Mouse (Mus musculus): ENCODE data around the gene Matk.

DNA sequence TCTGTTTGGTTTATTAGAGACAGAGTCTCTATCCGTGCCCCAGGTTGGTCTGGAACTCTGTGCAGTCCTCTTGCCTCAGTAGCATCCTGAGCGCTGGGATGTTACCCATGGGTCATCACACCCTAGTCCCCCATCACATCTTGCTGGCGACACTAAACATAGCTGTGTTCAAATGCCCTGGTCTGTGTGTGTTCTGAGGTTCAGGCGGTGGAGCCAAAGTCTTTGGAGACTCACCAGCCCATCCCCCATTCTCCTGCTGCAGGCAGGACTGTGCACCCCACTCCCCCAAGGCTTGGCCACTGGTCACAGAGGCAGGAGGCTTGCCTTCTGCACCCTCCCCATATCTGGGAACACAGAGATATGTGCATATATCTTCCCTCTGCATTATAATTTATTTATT, 48.6 kb upstream of the Matk start:
- TF ChIP-seq CTCF (IDR thresholded peaks at IDR 0.05; ENCODE audit: insufficient read depth, low read length) = no peak
- TF ChIP-seq POLR2A (IDR thresholded peaks at IDR 0.05; ENCODE audit: borderline replicate concordance, extremely low read depth, low read depth, low read length) = no peak

Measured in lung, adult 2 months (tissue).